Mouse (Mus musculus) neural tube, embryonic 12.5 days (tissue): ENCODE results near the gene Rpl10-ps3. TPM values are rescaled to one million over a fixed set of nuclear protein-coding genes. Genes with fewer than 3 reads are reported as not detected.
A peak's percentile ranks its signal among the peaks of the same experiment; 100 is the strongest.

Source experiments
- ATAC-seq: fragments of 200-750 bp; cut with Nextera tagmentation; 2 replicates; pipeline ENCODE4 v1.8.0; 2017; ENCODE audit warnings: low read depth, mild to moderate bottlenecking, moderate TSS enrichment, moderate library complexity; ENCODE audit not compliant: low FRiP score
- H3K27ac ChIP-seq: fragments of 300-500 bp; sonication (generic); 2 replicates; pipeline ENCODE4 v1.5.1; 2016
- H3K27me3 ChIP-seq: fragments of 300-500 bp; sonication (generic); replicated peaks from 2 replicates; pipeline ENCODE4 v1.6.1; 2016; ENCODE audit warnings: mild to moderate bottlenecking
- H3K36me3 ChIP-seq: fragments of 300-500 bp; sonication (generic); 2 replicates; pipeline ENCODE4 v1.6.1; 2016; ENCODE audit warnings: mild to moderate bottlenecking
- H3K4me1 ChIP-seq: fragments of 300-500 bp; sonication (generic); 2 replicates; pipeline ENCODE4 v1.6.1; 2016
- H3K4me2 ChIP-seq: fragments of 300-500 bp; sonication (generic); replicated peaks from 2 replicates; pipeline ENCODE4 v1.6.1; 2016; ENCODE audit warnings: mild to moderate bottlenecking
- H3K4me3 ChIP-seq: fragments of 300-500 bp; sonication (generic); 2 replicates; pipeline ENCODE4 v1.5.1; 2016
- H3K9ac ChIP-seq: fragments of 300-500 bp; sonication (generic); 2 replicates; pipeline ENCODE4 v1.6.1; 2016; ENCODE audit warnings: mild to moderate bottlenecking
- H3K9me3 ChIP-seq: fragments of 300-500 bp; sonication (generic); 2 replicates; pipeline ENCODE4 v1.6.1; 2016; ENCODE audit warnings: mild to moderate bottlenecking
- WGBS: fragments of 180-500 bp; shearing (Covaris S2); methylation state at CpG from one replicate; pipeline ENCODE4 v1.1.7; 2016; 5-methylcytosine and 5-hydroxymethylcytosine counted together
- polyA plus RNA-seq: library from polyadenylated mRNA; unstranded; fragments of >200 nt; fragmentation: Nextera tagmentation; extraction: Ambion mirVana; gene quantifications from 2 replicates; pipeline ENCODE4 v1.2.1, GENCODE M21; 2016

The Rpl10-ps3 gene
- polyA plus RNA-seq, 1 experiment from 2014 or later = 122 TPM

- H3K4me3 ChIP-seq = no peak overlapping the region
- no peaks in the 10 kb centered on the region for H3K4me1 ChIP-seq
- H3K27ac ChIP-seq = no peak overlapping the region
- H3K9me3 ChIP-seq = no peaks in the 10 kb centered on the region
- no peak for ATAC-seq
- no peaks in the 10 kb centered on the region for H3K36me3 ChIP-seq
- WGBS = 72% methylated on average over 3 of the region's 3 CpGs
- H3K27me3 ChIP-seq = no peaks in the 10 kb centered on the region
- H3K9ac ChIP-seq = no peak overlapping the region
- no peak overlapping the region for H3K4me2 ChIP-seq
These were observed 4.4 kb upstream of the Rpl10-ps3 start for GRCm38 (mm10) chr9:50349156-50349555.

GRCm38 (mm10) chr9:50348256-50348655 lies 3.5 kb upstream of the Rpl10-ps3 start:
- no peak for ATAC-seq
- H3K27me3 ChIP-seq = no peaks in the 10 kb centered on the region
- no peak overlapping the region for H3K27ac ChIP-seq
- no peaks in the 10 kb centered on the region for H3K4me1 ChIP-seq
- H3K4me3 ChIP-seq = no peak overlapping the region
- no peaks in the 10 kb centered on the region for H3K36me3 ChIP-seq
- WGBS = 77% methylated on average over 10 of the region's 10 CpGs
- no peak overlapping the region for H3K9ac ChIP-seq
- H3K9me3 ChIP-seq = no peaks in the 10 kb centered on the region
- no peak overlapping the region for H3K4me2 ChIP-seq

GRCm38 (mm10) chr9:50335539-50336325 lies 9.0 kb downstream of the Rpl10-ps3 start:
- Histone ChIP-seq H3K27ac (no peak overlapping the region), H3K36me3 (no peaks in the 10 kb centered on the region), H3K4me1 (no peaks in the 10 kb centered on the region), H3K9ac (no peak overlapping the region), H3K9me3 (0 out of 2 replicates have a peak, but pooled peaks cover 3% of the 10 kb centered on the region), H3K4me2 (no peak overlapping the region), H3K27me3 (0 out of 2 replicates have a peak, but pooled peaks cover 3% of the 10 kb centered on the region), H3K4me3 (no peak overlapping the region)
- no peak for ATAC-seq
- 84% methylated on average over 7 of the region's 7 CpGs for WGBS

- no peak overlapping the region for H3K4me2 ChIP-seq
- no peak for ATAC-seq
- H3K9me3 ChIP-seq = no peaks in the 10 kb centered on the region
- H3K36me3 ChIP-seq = no peaks in the 10 kb centered on the region
- no peak overlapping the region for H3K27ac ChIP-seq
- H3K4me3 ChIP-seq = no peak overlapping the region
- no peaks in the 10 kb centered on the region for H3K4me1 ChIP-seq
- no peak overlapping the region for H3K9ac ChIP-seq
- 41% methylated on average over 6 of the region's 6 CpGs for WGBS
- 0 out of 2 replicates have a peak, but pooled peaks cover 3% of the 10 kb centered on the region for H3K27me3 ChIP-seq
These were observed 11.4 kb downstream of the Rpl10-ps3 start for GRCm38 (mm10) chr9:50333413-50333812.

- H3K4me3 ChIP-seq = no peak overlapping the region
- 88% methylated on average over 9 of the region's 9 CpGs for WGBS
- no peak overlapping the region for H3K27ac ChIP-seq
- no peaks in the 10 kb centered on the region for H3K9me3 ChIP-seq
- H3K9ac ChIP-seq = no peak overlapping the region
- ATAC-seq = no peak
- no peaks in the 10 kb centered on the region for H3K4me1 ChIP-seq
- H3K36me3 ChIP-seq = no peaks in the 10 kb centered on the region
- H3K27me3 ChIP-seq = no peaks in the 10 kb centered on the region
- no peak overlapping the region for H3K4me2 ChIP-seq
These were observed 20.2 kb downstream of the Rpl10-ps3 start for GRCm38 (mm10) chr9:50324355-50325225.

- 38% methylated on average over 1 of the region's 1 CpGs for WGBS
- no peaks in the 10 kb centered on the region for H3K36me3 ChIP-seq
- ATAC-seq = no peak
- H3K27me3 ChIP-seq = no peaks in the 10 kb centered on the region
- H3K4me3 ChIP-seq = no peak overlapping the region
- no peak overlapping the region for H3K27ac ChIP-seq
- H3K9me3 ChIP-seq = no peaks in the 10 kb centered on the region
- no peak overlapping the region for H3K9ac ChIP-seq
- no peaks in the 10 kb centered on the region for H3K4me1 ChIP-seq
- H3K4me2 ChIP-seq = no peak overlapping the region
These were observed 24.0 kb downstream of the Rpl10-ps3 start for GRCm38 (mm10) chr9:50320729-50321128.

- no peak overlapping the region for H3K27ac ChIP-seq
- no peak overlapping the region for H3K4me3 ChIP-seq
- no peaks in the 10 kb centered on the region for H3K27me3 ChIP-seq
- no peak overlapping the region for H3K4me2 ChIP-seq
- 93% methylated on average over 5 of the region's 5 CpGs for WGBS
- no peaks in the 10 kb centered on the region for H3K4me1 ChIP-seq
- ATAC-seq = no peak
- H3K36me3 ChIP-seq = no peaks in the 10 kb centered on the region
- H3K9me3 ChIP-seq = no peaks in the 10 kb centered on the region
- H3K9ac ChIP-seq = no peak overlapping the region
These were observed 25.3 kb downstream of the Rpl10-ps3 start for GRCm38 (mm10) chr9:50319506-50319905.

GRCm38 (mm10) chr9:50317299-50317698 lies 27.5 kb downstream of the Rpl10-ps3 start:
- no peak overlapping the region for H3K4me2 ChIP-seq
- H3K9me3 ChIP-seq = no peaks in the 10 kb centered on the region
- peaks cover 4% of the 10 kb centered on the region for H3K4me1 ChIP-seq
- no peak overlapping the region for H3K9ac ChIP-seq
- no peak for ATAC-seq
- 76% methylated on average over 6 of the region's 6 CpGs for WGBS
- no peak overlapping the region for H3K27ac ChIP-seq
- no peak overlapping the region for H3K4me3 ChIP-seq
- H3K36me3 ChIP-seq = no peaks in the 10 kb centered on the region
- no peaks in the 10 kb centered on the region for H3K27me3 ChIP-seq

- 37% methylated on average over 3 of the region's 3 CpGs for WGBS
- H3K4me3 ChIP-seq = no peak overlapping the region
- no peaks in the 10 kb centered on the region for H3K9me3 ChIP-seq
- no peak overlapping the region for H3K27ac ChIP-seq
- no peaks in the 10 kb centered on the region for H3K27me3 ChIP-seq
- peaks cover 13% of the 10 kb centered on the region for H3K4me1 ChIP-seq
- no peak overlapping the region for H3K4me2 ChIP-seq
- no peak for ATAC-seq
- H3K9ac ChIP-seq = no peak overlapping the region
- no peaks in the 10 kb centered on the region for H3K36me3 ChIP-seq
These were observed 29.1 kb downstream of the Rpl10-ps3 start for GRCm38 (mm10) chr9:50315650-50316049.

GRCm38 (mm10) chr9:50311036-50311545 lies 33.7 kb downstream of the Rpl10-ps3 start:
- Histone ChIP-seq H3K4me3 (no peak overlapping the region), H3K4me1 (peaks cover 17% of the 10 kb centered on the region), H3K9me3 (no peaks in the 10 kb centered on the region), H3K27ac (no peak overlapping the region), H3K4me2 (no peak overlapping the region), H3K9ac (no peak overlapping the region), H3K27me3 (no peaks in the 10 kb centered on the region), H3K36me3 (no peaks in the 10 kb centered on the region)
- 0 out of 2 replicates have a peak, but pooled peaks have one; percentile 41 for ATAC-seq
- 44% methylated on average over 6 of the region's 6 CpGs for WGBS

- Histone ChIP-seq H3K4me1 (peaks cover 18% of the 10 kb centered on the region), H3K4me3 (no peak overlapping the region), H3K4me2 (peak overlapping the region; percentile 25), H3K27me3 (no peaks in the 10 kb centered on the region), H3K36me3 (no peaks in the 10 kb centered on the region), H3K9ac (no peak overlapping the region), H3K9me3 (no peaks in the 10 kb centered on the region), H3K27ac (peak overlapping the region; percentile 23; the same call in 1 of the 2 replicates)
- WGBS = 37% methylated on average over 10 of the region's 10 CpGs
- peak; percentile 91 for ATAC-seq
These were observed 38.9 kb downstream of the Rpl10-ps3 start for GRCm38 (mm10) chr9:50305666-50306402.

GRCm38 (mm10) chr9:50305046-50305445 lies 39.7 kb downstream of the Rpl10-ps3 start:
- Histone ChIP-seq H3K4me1 (peaks cover 17% of the 10 kb centered on the region), H3K27me3 (no peaks in the 10 kb centered on the region), H3K36me3 (no peaks in the 10 kb centered on the region), H3K9me3 (no peaks in the 10 kb centered on the region), H3K9ac (no peak overlapping the region), H3K27ac (no peak overlapping the region), H3K4me2 (no peak overlapping the region), H3K4me3 (no peak overlapping the region)
- ATAC-seq = no peak
- 75% methylated on average over 2 of the region's 2 CpGs for WGBS
